Mouse (Mus musculus): Measurements from ENCODE around the gene Ablim2.

Ablim2 gene

DNA sequence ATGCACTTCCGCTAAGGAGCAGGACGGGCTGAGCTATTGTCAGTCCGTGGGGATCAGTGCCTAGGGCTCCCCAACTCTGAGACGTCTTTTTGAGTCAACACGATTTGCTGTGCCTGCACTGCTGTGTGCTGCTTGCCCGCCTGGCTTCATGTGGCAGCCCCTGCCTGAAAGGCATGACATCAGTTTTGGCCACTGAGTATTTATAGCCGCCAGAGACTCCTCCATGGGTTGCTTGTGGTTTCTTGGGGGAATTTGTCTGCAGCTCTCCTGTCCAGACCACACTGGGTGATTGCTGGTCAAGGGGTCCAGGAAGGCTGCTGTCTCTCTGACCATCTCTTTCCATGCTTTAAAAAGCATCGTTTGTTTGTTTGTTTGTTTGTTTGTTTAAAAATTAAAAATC lies 147.6 kb downstream of the Ablim2 start:
- in situ Hi-C loops (cut with MboI; ENCODE audit: low sequenced_read_pairs), result no loop called here

DNA sequence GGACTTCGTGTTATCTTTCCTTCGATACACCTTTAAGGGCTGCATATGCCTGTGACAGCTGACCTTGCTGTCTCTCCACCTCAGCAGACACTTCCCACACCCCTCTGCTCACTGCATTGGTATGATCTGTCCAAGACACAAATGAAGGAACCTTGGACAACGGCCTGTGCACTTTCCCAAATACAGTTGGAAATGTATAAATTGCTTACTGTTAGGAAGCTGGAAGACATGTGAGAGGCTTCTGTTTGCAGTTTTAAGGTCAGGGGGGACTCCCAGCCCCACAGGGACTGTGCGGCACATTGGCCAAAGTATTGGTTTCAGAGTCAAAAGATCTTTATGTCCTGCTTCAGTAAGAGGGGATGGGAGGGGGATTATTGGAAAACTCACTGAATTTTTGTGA lies 149.4 kb downstream of the Ablim2 start:
- in situ Hi-C loops (cut with MboI; ENCODE audit: low sequenced_read_pairs), result no loop called here

DNA sequence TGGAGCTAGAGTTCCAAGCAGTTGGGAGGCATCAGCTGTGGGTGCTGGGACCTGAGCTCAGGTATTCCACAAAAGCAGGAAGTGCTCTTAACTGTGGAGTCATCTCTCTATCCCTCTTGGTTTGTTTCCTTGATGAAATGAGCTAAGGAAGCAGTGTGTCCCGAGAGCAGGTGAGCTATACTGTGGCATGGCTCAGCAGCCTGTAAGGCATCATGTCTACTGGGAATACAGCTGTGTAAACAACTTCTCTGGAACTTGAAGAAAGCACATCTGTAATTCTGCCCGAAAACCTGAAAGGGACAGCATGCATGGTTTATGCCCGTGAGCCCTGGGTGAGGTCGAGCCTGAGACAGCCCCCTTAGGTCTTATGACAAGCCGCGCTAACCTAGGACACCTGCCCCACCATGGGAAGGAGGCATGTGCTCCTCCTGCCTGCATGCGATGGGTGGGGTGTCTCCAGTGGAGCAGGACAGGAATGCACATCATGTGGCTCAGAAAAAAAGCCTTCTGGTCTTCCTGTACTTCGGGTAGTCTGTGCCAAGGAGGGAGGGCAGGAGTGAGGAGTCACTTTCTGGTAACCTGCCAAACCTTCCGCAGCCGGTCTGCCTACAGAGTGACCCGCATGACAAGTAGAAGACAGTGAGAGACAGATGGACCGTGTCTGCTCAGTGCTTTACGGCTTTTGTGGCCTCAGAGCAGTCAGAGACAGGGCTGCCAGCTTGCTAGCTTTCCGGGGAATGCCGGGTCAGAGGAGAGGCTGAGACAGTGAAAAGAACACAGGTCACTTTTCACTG lies 150.2 kb downstream of the Ablim2 start:
- in situ Hi-C loops (cut with MboI; ENCODE audit: low sequenced_read_pairs), result no loop called here

DNA sequence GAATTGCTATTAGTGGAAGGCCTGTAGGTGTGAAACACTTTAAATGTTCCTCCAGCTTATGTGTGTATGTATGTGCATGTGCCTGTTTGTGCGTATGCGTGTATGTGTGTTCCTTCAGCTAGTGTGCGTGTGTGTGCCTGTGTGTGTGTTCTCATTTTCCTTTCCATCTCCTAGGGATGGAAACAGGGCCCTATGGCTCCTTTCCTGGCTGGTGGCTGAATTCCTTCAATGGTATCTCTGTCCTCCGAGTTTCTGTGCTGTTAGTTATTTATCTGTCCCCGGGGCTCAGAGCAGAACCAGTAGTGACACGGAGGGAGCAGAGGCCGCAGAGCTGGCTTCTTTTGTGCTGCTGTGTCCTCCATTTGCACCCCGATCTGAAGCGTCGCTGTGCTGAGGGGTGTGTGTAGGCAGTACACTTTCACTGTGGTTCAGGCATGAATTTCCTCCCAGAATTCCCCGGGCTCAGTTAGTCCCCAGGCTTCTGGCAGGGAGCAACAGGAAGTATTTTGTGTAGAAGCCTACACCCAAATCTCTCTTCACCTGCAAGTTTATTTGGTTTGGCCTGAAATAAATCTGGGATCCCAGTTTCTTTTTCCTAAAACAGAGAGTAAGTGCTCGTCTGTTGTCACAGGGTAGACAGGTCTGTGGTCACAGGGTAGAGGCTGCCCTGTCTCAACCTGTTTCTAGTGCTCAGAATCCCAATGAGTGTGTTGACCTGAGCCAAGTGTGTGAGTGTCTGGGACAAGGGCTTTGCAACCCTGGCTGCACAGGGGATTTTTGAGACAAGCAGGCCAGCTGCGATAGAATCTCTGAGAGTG lies 151.2 kb downstream of the Ablim2 start:
- in situ Hi-C loops (cut with MboI; ENCODE audit: low sequenced_read_pairs), result no loop called here

- in situ Hi-C loops (cut with MboI; ENCODE audit: low sequenced_read_pairs), result no loop called here
These were observed 158.1 kb downstream of the Ablim2 start for GRCm38 (mm10) chr5:35915629-35916300.

DNA sequence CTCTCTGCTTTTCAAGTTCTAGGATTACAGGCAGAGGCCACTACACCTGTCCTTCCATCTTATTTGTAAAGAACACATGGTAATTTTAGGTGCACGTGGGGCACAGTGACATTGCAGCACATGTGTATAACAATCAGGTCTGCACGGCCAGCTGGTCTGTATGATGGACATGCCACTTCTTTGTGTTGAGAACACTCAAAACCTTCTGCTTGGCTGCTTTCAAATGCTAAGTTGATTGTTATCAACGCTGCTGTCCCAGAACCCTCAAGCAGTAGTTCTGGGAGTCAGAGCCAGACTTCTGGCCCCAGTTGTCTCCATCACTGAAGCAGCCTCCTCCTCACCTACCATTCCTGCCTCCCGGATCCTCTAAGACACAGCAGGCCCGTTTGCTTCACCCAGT lies 159.0 kb downstream of the Ablim2 start:
- in situ Hi-C loops (cut with MboI; ENCODE audit: low sequenced_read_pairs), result no loop called here

GRCm38 (mm10) chr5:35918387-35918786 lies 160.7 kb downstream of the Ablim2 start:
- in situ Hi-C loops (cut with MboI; ENCODE audit: low sequenced_read_pairs), result no loop called here

DNA sequence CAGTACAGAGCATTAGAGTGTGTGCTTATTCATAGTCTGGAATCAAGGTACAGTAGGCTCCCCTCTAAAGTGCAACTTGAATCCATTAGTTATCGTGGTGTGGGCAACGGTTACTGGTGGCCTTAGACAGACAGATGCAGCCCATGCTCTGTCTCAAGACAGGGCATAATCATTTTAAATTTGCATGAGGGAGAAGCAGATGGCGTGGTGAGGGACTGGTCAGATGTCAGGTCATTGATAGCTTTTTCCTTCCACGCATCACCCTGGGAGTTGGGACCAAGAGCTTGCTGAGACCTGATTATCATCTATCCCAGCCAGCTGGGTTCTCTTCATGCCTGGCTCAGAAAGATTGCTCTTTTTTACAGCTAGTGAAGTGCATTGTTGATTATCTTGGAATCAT lies 162.4 kb downstream of the Ablim2 start:
- in situ Hi-C loops (cut with MboI; ENCODE audit: low sequenced_read_pairs), result no loop called here

GRCm38 (mm10) chr5:35920557-35920956 lies 162.9 kb downstream of the Ablim2 start:
- in situ Hi-C loops (cut with MboI; ENCODE audit: low sequenced_read_pairs), result no loop called here

- in situ Hi-C loops (cut with MboI; ENCODE audit: low sequenced_read_pairs), result no loop called here
These were observed 163.5 kb downstream of the Ablim2 start for GRCm38 (mm10) chr5:35921141-35921540.

DNA sequence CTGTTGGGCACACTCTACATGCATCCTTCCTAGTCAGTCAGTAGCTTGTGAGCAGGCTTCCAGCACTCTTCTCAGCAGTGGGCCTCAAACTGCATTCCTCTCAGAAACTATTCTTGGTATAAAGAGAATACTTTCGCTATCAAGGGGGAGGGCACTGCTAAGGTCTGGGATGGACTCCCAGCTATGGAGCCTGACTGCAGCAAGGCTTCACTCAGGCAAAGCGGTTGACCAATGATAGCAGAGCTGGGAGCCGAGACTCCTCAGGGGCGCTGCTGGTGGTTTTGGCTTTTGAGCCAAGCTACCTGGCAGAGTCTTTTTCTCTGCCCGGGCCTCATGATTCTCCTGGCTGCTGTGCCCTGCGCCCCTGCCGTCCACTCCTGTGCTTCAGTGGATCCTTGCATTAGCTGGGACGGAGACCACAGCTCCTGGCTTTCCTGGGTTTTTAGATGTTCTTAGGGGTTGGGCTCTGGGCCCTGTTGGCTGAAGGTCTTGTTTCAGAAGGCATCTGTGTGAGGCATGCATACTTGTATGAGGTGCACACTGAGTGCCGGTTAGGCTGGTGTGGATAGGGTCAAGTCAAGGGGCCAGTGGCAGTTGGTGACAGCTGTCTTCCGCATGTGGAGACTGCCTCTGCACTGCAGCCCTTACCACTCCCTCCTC lies 164.0 kb downstream of the Ablim2 start:
- in situ Hi-C loops (cut with MboI; ENCODE audit: low sequenced_read_pairs), result no loop called here

DNA sequence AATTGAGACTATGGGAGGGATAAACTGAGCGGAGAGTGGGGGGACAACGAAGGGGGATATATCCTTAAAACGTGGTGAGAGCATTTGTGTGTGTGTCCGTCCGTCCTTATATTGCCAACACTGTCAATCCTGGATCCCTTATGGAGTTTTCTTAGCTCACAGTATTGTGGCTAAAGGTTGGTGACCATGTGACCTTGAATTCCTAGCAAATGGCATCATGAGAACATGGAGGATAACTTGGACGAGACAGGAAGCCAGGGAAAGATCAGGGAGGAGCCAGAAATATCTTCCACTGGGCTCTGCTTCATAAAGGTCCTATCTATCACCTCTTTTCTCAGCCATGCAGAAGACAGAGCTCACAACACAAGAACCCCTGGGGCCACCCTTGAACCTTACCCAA lies 165.8 kb downstream of the Ablim2 start:
- in situ Hi-C loops (cut with MboI; ENCODE audit: low sequenced_read_pairs), result no loop called here

GRCm38 (mm10) chr5:35925171-35925634 lies 167.5 kb downstream of the Ablim2 start:
- in situ Hi-C loops (cut with MboI; ENCODE audit: low sequenced_read_pairs), result no loop called here

- in situ Hi-C loops (cut with MboI; ENCODE audit: low sequenced_read_pairs), result no loop called here
These were observed 168.8 kb downstream of the Ablim2 start for GRCm38 (mm10) chr5:35926511-35926910.

- in situ Hi-C loops (cut with MboI; ENCODE audit: low sequenced_read_pairs), result no loop called here
These were observed 173.6 kb downstream of the Ablim2 start for GRCm38 (mm10) chr5:35931296-35931695.

DNA sequence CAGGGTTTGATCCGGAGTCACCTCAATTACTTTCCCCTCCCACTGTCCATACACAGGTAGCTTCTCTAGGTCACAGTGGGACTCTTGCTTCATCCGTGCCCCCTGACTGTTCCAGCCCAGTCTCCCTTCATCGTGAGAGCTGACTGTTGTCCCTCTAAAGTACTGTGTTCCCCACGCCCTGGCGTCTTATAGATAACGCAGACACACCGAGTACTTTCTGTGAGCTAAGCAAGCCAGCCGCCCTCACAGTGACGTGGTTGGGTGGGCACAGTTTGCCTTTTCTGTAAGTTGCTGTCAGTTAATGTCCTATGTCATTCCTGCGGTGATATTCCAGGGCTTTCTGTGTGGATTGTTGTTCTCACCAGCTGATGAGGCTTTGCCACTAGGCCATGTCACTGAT lies 175.4 kb downstream of the Ablim2 start:
- in situ Hi-C loops (cut with MboI; ENCODE audit: low sequenced_read_pairs), result no loop called here
